Mouse (Mus musculus): Measurements from ENCODE around the gene Rab7b. TPM values are rescaled to one million over a fixed set of nuclear protein-coding genes. Genes with fewer than 3 reads are reported as not detected.

Gene Rab7b
- polyA plus RNA-seq, 1 experiment: 4.1 TPM

- Histone ChIP-seq H3K27me3 (ENCODE audit: control insufficient read depth, insufficient read depth, insufficient read length) (no peaks in the 10 kb centered on the region), H3K4me3 (ENCODE audit: insufficient read depth, poor library complexity, severe bottlenecking) (no peak overlapping the region), H3K79me3 (ENCODE audit: low read depth) (no peaks in the 10 kb centered on the region), H3K79me2 (ENCODE audit: control insufficient read depth, insufficient read depth) (no peaks in the 10 kb centered on the region), H3ac (ENCODE audit: control insufficient read depth, insufficient read length, low read depth) (no peak overlapping the region), H3K36me3 (ENCODE audit: control insufficient read depth, insufficient read depth) (no peaks in the 10 kb centered on the region)
- no peak for TF ChIP-seq FOSL1 (IDR thresholded peaks at IDR 0.05; ENCODE audit: insufficient read depth, low read length, poor library complexity, severe bottlenecking)
- no peak for TF ChIP-seq MYOG (IDR thresholded peaks at IDR 0.05; ENCODE audit: control insufficient read depth, extremely low read depth, insufficient read length)
- no peak for TF ChIP-seq CTCF (IDR thresholded peaks at IDR 0.05; ENCODE audit: control insufficient read depth, insufficient read depth, insufficient read length)
- no peak for TF ChIP-seq MAX (IDR thresholded peaks at IDR 0.05)
- TF ChIP-seq CEBPB (IDR thresholded peaks at IDR 0.05; ENCODE audit: low read depth): no peak
- TF ChIP-seq MYOD1 (IDR thresholded peaks at IDR 0.05; ENCODE audit: control insufficient read depth, insufficient read length, low read depth): no peak
- TF ChIP-seq USF1 (IDR thresholded peaks at IDR 0.05; ENCODE audit: low read depth): no peak
These were observed 48.0 kb downstream of the Rab7b start for GRCm38 (mm10) chr1:131736494-131736893.

- no peaks in the 10 kb centered on the region for H3K27me3 ChIP-seq (ENCODE audit: control insufficient read depth, insufficient read depth, insufficient read length)
- H3K36me3 ChIP-seq (ENCODE audit: control insufficient read depth, insufficient read depth): no peaks in the 10 kb centered on the region
- TF ChIP-seq USF1 (IDR thresholded peaks at IDR 0.05; ENCODE audit: low read depth): no peak
- no peak for TF ChIP-seq CTCF (IDR thresholded peaks at IDR 0.05; ENCODE audit: control insufficient read depth, insufficient read depth, insufficient read length)
- no peak for TF ChIP-seq MAX (IDR thresholded peaks at IDR 0.05)
- no peak for TF ChIP-seq MYOG (IDR thresholded peaks at IDR 0.05; ENCODE audit: control insufficient read depth, extremely low read depth, insufficient read length)
- no peak for TF ChIP-seq CEBPB (IDR thresholded peaks at IDR 0.05; ENCODE audit: low read depth)
- no peak for TF ChIP-seq FOSL1 (IDR thresholded peaks at IDR 0.05; ENCODE audit: insufficient read depth, low read length, poor library complexity, severe bottlenecking)
- no peak for TF ChIP-seq MYOD1 (IDR thresholded peaks at IDR 0.05; ENCODE audit: control insufficient read depth, insufficient read length, low read depth)
- H3ac ChIP-seq (ENCODE audit: control insufficient read depth, insufficient read length, low read depth): no peak overlapping the region
- H3K4me3 ChIP-seq (ENCODE audit: insufficient read depth, poor library complexity, severe bottlenecking): no peak overlapping the region
- H3K79me2 ChIP-seq (ENCODE audit: control insufficient read depth, insufficient read depth): no peaks in the 10 kb centered on the region
- no peaks in the 10 kb centered on the region for H3K79me3 ChIP-seq (ENCODE audit: low read depth)
These were observed 48.8 kb downstream of the Rab7b start for GRCm38 (mm10) chr1:131737269-131737668.

GRCm38 (mm10) chr1:131738760-131739159 is 50.3 kb downstream of the Rab7b start:
- Histone ChIP-seq H3K79me3 (ENCODE audit: low read depth) (no peaks in the 10 kb centered on the region), H3K27me3 (ENCODE audit: control insufficient read depth, insufficient read depth, insufficient read length) (no peaks in the 10 kb centered on the region)

GRCm38 (mm10) chr1:131739481-131740160 is 51.1 kb downstream of the Rab7b start:
- TF ChIP-seq MYOD1 (IDR thresholded peaks at IDR 0.05; ENCODE audit: control insufficient read depth, insufficient read length, low read depth) (no peak), CEBPB (IDR thresholded peaks at IDR 0.05; ENCODE audit: low read depth) (no peak)
- Histone ChIP-seq H3K36me3 (ENCODE audit: control insufficient read depth, insufficient read depth) (no peaks in the 10 kb centered on the region), H3K27me3 (ENCODE audit: control insufficient read depth, insufficient read depth, insufficient read length) (no peaks in the 10 kb centered on the region), H3ac (ENCODE audit: control insufficient read depth, insufficient read length, low read depth) (no peak overlapping the region), H3K79me2 (ENCODE audit: control insufficient read depth, insufficient read depth) (no peaks in the 10 kb centered on the region), H3K79me3 (ENCODE audit: low read depth) (no peaks in the 10 kb centered on the region), H3K4me3 (ENCODE audit: insufficient read depth, poor library complexity, severe bottlenecking) (no peak overlapping the region)

More at GRCm38 (mm10) chr1:131738760-131739159, 50.3 kb downstream of the Rab7b start:
- H3K4me3 ChIP-seq (ENCODE audit: insufficient read depth, poor library complexity, severe bottlenecking): no peak overlapping the region
- H3K36me3 ChIP-seq (ENCODE audit: control insufficient read depth, insufficient read depth): no peaks in the 10 kb centered on the region
- no peaks in the 10 kb centered on the region for H3K79me2 ChIP-seq (ENCODE audit: control insufficient read depth, insufficient read depth)
- TF ChIP-seq FOSL1 (IDR thresholded peaks at IDR 0.05; ENCODE audit: insufficient read depth, low read length, poor library complexity, severe bottlenecking) (no peak), MYOD1 (IDR thresholded peaks at IDR 0.05; ENCODE audit: control insufficient read depth, insufficient read length, low read depth) (no peak), MYOG (IDR thresholded peaks at IDR 0.05; ENCODE audit: control insufficient read depth, extremely low read depth, insufficient read length) (no peak), MAX (IDR thresholded peaks at IDR 0.05) (no peak), USF1 (IDR thresholded peaks at IDR 0.05; ENCODE audit: low read depth) (no peak), CTCF (IDR thresholded peaks at IDR 0.05; ENCODE audit: control insufficient read depth, insufficient read depth, insufficient read length) (no peak), CEBPB (IDR thresholded peaks at IDR 0.05; ENCODE audit: low read depth) (no peak)
- H3ac ChIP-seq (ENCODE audit: control insufficient read depth, insufficient read length, low read depth): no peak overlapping the region

GRCm38 (mm10) chr1:131743868-131744464 is 55.5 kb downstream of the Rab7b start, which contains the start of gene Slc26a9:
Gene Slc26a9 (plus strand): TSS chr1:131744022.
- Histone ChIP-seq H3K4me3 (ENCODE audit: insufficient read depth, poor library complexity, severe bottlenecking) (no peak within 1 kb of the TSS), H3K79me3 (ENCODE audit: low read depth) (no peaks in the 10 kb centered on the region), H3K36me3 (ENCODE audit: control insufficient read depth, insufficient read depth) (no peaks in the 10 kb centered on the region), H3K79me2 (ENCODE audit: control insufficient read depth, insufficient read depth) (no peaks in the 10 kb centered on the region), H3K27me3 (ENCODE audit: control insufficient read depth, insufficient read depth, insufficient read length) (no peaks in the 10 kb centered on the region), H3ac (ENCODE audit: control insufficient read depth, insufficient read length, low read depth) (no peak within 1 kb of the TSS)
- TF ChIP-seq MYOG (IDR thresholded peaks at IDR 0.05; ENCODE audit: control insufficient read depth, extremely low read depth, insufficient read length): no peak
- TF ChIP-seq CEBPB (IDR thresholded peaks at IDR 0.05; ENCODE audit: low read depth): no peak
- no peak for TF ChIP-seq MAX (IDR thresholded peaks at IDR 0.05)
- no peak for TF ChIP-seq USF1 (IDR thresholded peaks at IDR 0.05; ENCODE audit: low read depth)
- TF ChIP-seq FOSL1 (IDR thresholded peaks at IDR 0.05; ENCODE audit: insufficient read depth, low read length, poor library complexity, severe bottlenecking): no peak
- TF ChIP-seq MYOD1 (IDR thresholded peaks at IDR 0.05; ENCODE audit: control insufficient read depth, insufficient read length, low read depth): no peak
- no peak for TF ChIP-seq CTCF (IDR thresholded peaks at IDR 0.05; ENCODE audit: control insufficient read depth, insufficient read depth, insufficient read length)

Data from C2C12 (cell line).